Mouse (Mus musculus): Measurements from ENCODE around the gene Prm1. TPM values are rescaled to one million over a fixed set of nuclear protein-coding genes. Genes with fewer than 3 reads are reported as not detected.
"Not testable (repeated sequence)": the region's sequence is repeated elsewhere in the genome, so short reads cannot be mapped to it uniquely, and the experiment has no call there.

Prm1 gene
- total RNA-seq (2022) = not detected

- no peak for DNase-seq (ENCODE audit: low spot score in 2 of 2)
These were observed at the start of gene Prm1 for GRCm38 (mm10) chr16:10805789-10806527. TSS of gene Prm1 (minus strand) at chr16:10805839.

DNA sequence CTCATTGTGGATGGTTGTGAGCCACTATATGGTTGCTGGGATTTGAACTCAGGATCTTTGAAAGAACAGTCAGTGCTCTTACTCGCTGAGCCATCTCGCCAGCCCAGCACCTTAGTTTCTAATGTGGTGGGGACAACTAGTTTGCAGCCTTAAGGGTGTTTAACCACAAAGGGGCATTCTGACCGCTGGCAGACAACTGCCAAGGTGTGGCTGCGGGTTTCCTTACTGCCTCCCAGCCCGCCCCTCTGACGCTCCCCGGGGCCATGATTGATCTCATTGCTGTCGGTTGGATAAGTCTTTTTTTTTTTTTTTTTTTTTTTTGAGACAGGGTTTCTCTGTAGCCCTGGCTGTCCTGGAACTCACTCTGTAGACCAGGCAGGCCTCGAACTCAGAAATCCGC lies 46.6 kb upstream of the Prm1 start:
- DNase-seq (ENCODE audit: low spot score in 2 of 2) = not testable (repeated sequence)

GRCm38 (mm10) chr16:10850905-10851304 lies 45.3 kb upstream of the Prm1 start:
- DNase-seq (ENCODE audit: low spot score in 2 of 2) = no peak

GRCm38 (mm10) chr16:10849965-10850861 lies 44.6 kb upstream of the Prm1 start:
- peak in 1 of 2 experiments; percentile 51 for DNase-seq (ENCODE audit: low spot score in 2 of 2)

- DNase-seq (ENCODE audit: low spot score in 2 of 2) = peak; percentile 78
These were observed 40.9 kb upstream of the Prm1 start for GRCm38 (mm10) chr16:10846503-10846902.

- no peak for DNase-seq (ENCODE audit: low spot score in 2 of 2)
These were observed 40.3 kb upstream of the Prm1 start for GRCm38 (mm10) chr16:10845952-10846351.

GRCm38 (mm10) chr16:10844319-10844670 lies 38.7 kb upstream of the Prm1 start:
- DNase-seq (ENCODE audit: low spot score in 2 of 2) = no peak

GRCm38 (mm10) chr16:10843486-10844318 lies 38.1 kb upstream of the Prm1 start:
- DNase-seq (ENCODE audit: low spot score in 2 of 2) = no peak

- peak in 1 of 2 experiments; percentile 57 for DNase-seq (ENCODE audit: low spot score in 2 of 2)
These were observed 36.7 kb upstream of the Prm1 start for GRCm38 (mm10) chr16:10842282-10842855.

DNA sequence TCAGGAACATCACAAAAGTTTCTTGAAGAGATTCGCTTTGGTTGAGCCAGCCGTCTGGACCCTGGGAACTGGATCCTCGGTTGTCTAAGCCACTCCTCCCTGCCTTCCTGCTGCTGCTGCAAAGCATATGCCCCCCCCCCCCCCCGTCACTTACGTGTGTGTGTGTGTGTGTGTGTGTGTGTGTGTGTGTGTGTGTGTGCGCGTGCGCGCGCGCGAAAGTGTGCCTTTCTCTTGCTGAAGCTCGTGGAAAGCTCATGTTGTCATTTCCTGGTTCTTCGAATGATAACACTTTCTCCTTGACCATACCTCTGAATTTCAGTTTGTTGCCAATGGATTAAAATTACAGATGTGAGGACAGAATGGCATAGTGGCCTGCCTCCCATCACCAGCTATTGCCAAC lies 34.4 kb upstream of the Prm1 start:
- DNase-seq (ENCODE audit: low spot score in 2 of 2) = no peak

- no peak for DNase-seq (ENCODE audit: low spot score in 2 of 2)
These were observed 33.0 kb upstream of the Prm1 start for GRCm38 (mm10) chr16:10838487-10839245.

- no peak for DNase-seq (ENCODE audit: low spot score in 2 of 2)
These were observed 32.3 kb upstream of the Prm1 start for GRCm38 (mm10) chr16:10837903-10838302.

- DNase-seq (ENCODE audit: low spot score in 2 of 2) = no peak
These were observed 31.6 kb upstream of the Prm1 start for GRCm38 (mm10) chr16:10837250-10837649.

GRCm38 (mm10) chr16:10836388-10836787 lies 30.7 kb upstream of the Prm1 start:
- no peak for DNase-seq (ENCODE audit: low spot score in 2 of 2)

DNA sequence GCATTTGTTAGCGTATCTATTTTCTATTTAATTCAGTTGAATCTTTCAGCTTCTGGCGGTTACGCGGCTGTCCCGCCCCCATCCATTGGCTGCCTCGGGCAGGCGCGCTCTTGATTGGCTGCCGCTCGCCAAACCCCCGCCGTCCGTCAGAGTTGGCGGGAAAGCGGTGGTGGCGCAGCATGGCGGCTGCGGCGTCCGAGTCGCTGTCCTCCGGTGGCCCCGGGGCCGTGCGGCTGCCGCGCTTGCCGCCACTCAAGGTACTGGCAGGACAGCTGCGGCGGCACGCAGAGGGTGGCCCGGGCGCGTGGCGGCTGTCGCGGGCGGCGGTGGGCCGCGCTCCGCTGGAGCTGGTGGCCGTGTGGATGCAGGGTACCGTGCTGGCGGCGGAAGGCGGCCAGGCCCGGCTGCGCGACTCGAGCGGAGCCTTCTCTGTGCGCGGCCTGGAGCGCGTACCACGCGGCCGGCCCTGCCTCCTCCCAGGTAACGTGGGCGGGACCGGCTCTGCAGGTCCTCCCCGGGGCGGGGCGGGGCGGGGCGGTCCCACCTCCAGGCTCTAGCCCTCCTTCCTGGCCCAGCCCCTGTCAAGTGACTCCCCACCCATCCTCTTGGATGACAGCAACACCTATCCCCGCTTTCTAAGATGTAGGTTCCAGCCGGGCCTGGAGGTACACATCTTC lies 29.4 kb upstream of the Prm1 start, which contains the start of gene Rmi2:
Gene Rmi2 (plus strand): TSS at position 149 of the 677 bp plus-strand sequence.
- peak; percentile 59 to 75 for DNase-seq (ENCODE audit: low spot score in 2 of 2)

DNA sequence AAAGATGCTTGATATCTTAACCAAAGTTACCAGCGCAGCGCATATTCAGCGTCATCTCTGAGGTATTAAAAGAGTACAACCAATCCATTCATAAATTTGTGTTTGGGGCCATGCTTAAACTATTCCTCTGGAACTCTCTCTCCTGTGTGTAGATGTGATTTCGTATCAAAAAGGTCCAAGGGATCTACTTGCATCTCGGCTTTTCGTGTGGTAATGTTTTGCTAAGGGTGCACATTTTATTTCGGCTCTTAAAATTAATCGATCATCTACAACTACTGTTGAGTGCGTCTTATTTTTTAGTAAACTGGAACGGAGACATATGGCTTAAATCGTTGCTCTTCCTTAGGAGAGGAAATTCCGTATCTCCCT lies 28.9 kb upstream of the Prm1 start:
- DNase-seq (ENCODE audit: low spot score in 2 of 2) = no peak

GRCm38 (mm10) chr16:10828461-10828805 lies 22.8 kb upstream of the Prm1 start:
- DNase-seq (ENCODE audit: low spot score in 2 of 2) = no peak

- no peak for DNase-seq (ENCODE audit: low spot score in 2 of 2)
These were observed 22.3 kb upstream of the Prm1 start for GRCm38 (mm10) chr16:10827766-10828460.

GRCm38 (mm10) chr16:10827269-10827668 lies 21.6 kb upstream of the Prm1 start:
- no peak for DNase-seq (ENCODE audit: low spot score in 2 of 2)
